Mouse (Mus musculus): ENCODE measurements around the gene Phactr1. TPM values are rescaled to one million over a fixed set of nuclear protein-coding genes. Genes with fewer than 3 reads are reported as not detected.
A peak's percentile ranks its signal among the peaks of the same experiment; 100 is the strongest.

The Phactr1 gene
- total RNA-seq (2021) = 1 to 10 TPM; 5.2 to 5.9 TPM
- 1.5 and 2.0 TPM in 2 replicates for polyA plus RNA-seq (2012; rRNA removed)
- long read RNA-seq, partial matches to known transcripts = 0 of 2 reads
- long read RNA-seq, other reads (novel, unspliced or antisense) = 0 of 2 reads

GRCm38 (mm10) chr13:42680391-42680994 is at the start of gene Phactr1:
Phactr1 (plus strand) TSS chr13:42680623.
- DNase-seq = no peak

GRCm38 (mm10) chr13:42634908-42635307 is 45.5 kb upstream of the Phactr1 start:
- no peak for DNase-seq

GRCm38 (mm10) chr13:42650228-42650627 is 30.2 kb upstream of the Phactr1 start:
- DNase-seq = no peak

GRCm38 (mm10) chr13:42656643-42657315 is 23.6 kb upstream of the Phactr1 start:
- DNase-seq = no peak

GRCm38 (mm10) chr13:42671651-42672290 is 8.7 kb upstream of the Phactr1 start:
- no peak for DNase-seq

- no peak for DNase-seq
Observed at GRCm38 (mm10) chr13:42681299-42681698, 876 bp downstream of the Phactr1 start.

GRCm38 (mm10) chr13:42684181-42684580 is 3.8 kb downstream of the Phactr1 start:
- no peak for DNase-seq

GRCm38 (mm10) chr13:42692233-42692632 is 11.8 kb downstream of the Phactr1 start:
- no peak for DNase-seq

- no peak for DNase-seq
Observed at GRCm38 (mm10) chr13:42696641-42697040, 16.2 kb downstream of the Phactr1 start.

- DNase-seq = no peak
Observed at GRCm38 (mm10) chr13:42709148-42709547, 28.7 kb downstream of the Phactr1 start.

GRCm38 (mm10) chr13:42709611-42710331 is 29.3 kb downstream of the Phactr1 start:
- DNase-seq = no peak

GRCm38 (mm10) chr13:42711510-42711909 is 31.1 kb downstream of the Phactr1 start:
- DNase-seq = peak; percentile 11

- DNase-seq = no peak
Observed at GRCm38 (mm10) chr13:42719401-42719800, 39.0 kb downstream of the Phactr1 start.

GRCm38 (mm10) chr13:42720135-42720534 is 39.7 kb downstream of the Phactr1 start:
- no peak for DNase-seq

GRCm38 (mm10) chr13:42720648-42721047 is 40.2 kb downstream of the Phactr1 start:
- DNase-seq = no peak

- no peak for DNase-seq
Observed at GRCm38 (mm10) chr13:42724011-42724410, 43.6 kb downstream of the Phactr1 start.

- peak; percentile 64 for DNase-seq
Observed at GRCm38 (mm10) chr13:42725709-42726231, 45.3 kb downstream of the Phactr1 start.

GRCm38 (mm10) chr13:42737486-42737885 is 57.1 kb downstream of the Phactr1 start:
- DNase-seq = no peak

- no peak for DNase-seq
Observed at GRCm38 (mm10) chr13:42738152-42738551, 57.7 kb downstream of the Phactr1 start.

- no peak for DNase-seq
Observed at GRCm38 (mm10) chr13:42742226-42742625, 61.8 kb downstream of the Phactr1 start.

- no peak for DNase-seq
Observed at GRCm38 (mm10) chr13:42744467-42744866, 64.0 kb downstream of the Phactr1 start.

Measured in adrenal gland, adult 2 months (tissue).